Mouse (Mus musculus) cerebellum, adult 2 months (tissue): ENCODE data around the gene Arhgef1.

Experiments used
- CTCF ChIP-seq: fragments of 200-500 bp; IDR thresholded peaks from 2 replicates; pipeline ENCODE4 v1.5.1; 2011; ENCODE audit warnings: low read depth, mild to moderate bottlenecking, control low read depth, low read length, moderate library complexity, borderline replicate concordance; ENCODE audit not compliant: insufficient read depth
- POLR2A ChIP-seq: fragments of 200-500 bp; IDR thresholded peaks from 2 replicates; pipeline ENCODE4 v1.6.1; 2011; ENCODE audit warnings: low read length, control low read depth, borderline replicate concordance; ENCODE audit not compliant: insufficient read depth

- TF ChIP-seq POLR2A: no peak
- no peak for TF ChIP-seq CTCF
Observed at GRCm38 (mm10) chr7:24944257-24944950, 41.7 kb downstream of the Arhgef1 start, which contains the start of gene Gm4881.
